Mouse (Mus musculus) bone marrow, adult 2 months (tissue): Measurements from ENCODE around the gene Ing5.

ENCODE experiments used
- CTCF ChIP-seq: fragments of 200-500 bp; IDR thresholded peaks from 2 replicates; pipeline ENCODE4 v1.5.1; 2011; ENCODE audit warnings: low read length, control low read depth; ENCODE audit not compliant: control insufficient read depth, insufficient read depth
- POLR2A ChIP-seq: fragments of 200-500 bp; IDR thresholded peaks from 2 replicates; pipeline ENCODE4 v1.6.1; 2011; ENCODE audit warnings: low read depth, mild to moderate bottlenecking, control low read depth, low read length, borderline replicate concordance; ENCODE audit not compliant: control insufficient read depth

DNA sequence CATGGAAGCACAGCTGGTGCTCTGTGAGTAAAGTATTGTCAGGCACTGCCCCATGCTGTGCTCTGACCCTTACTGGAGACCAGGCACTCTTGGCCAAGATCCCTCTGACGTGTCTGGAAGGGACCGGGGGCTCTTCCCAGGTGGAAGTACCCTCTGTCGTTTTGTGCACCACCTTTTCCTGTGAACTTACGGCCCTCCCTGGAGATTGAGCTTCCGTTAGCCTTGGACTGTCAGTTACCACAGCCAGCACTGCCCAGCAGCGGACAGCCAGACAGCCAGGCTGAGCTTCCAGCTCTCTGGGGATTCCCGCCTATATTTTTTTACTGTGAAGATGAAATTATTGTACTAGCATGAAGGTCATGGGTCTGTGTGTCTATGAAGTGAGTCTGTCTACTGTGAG, 15.0 kb downstream of the Ing5 start:
- TF ChIP-seq POLR2A: no peak
- no peak for TF ChIP-seq CTCF
